Mouse (Mus musculus) embryonic fibroblast, embryonic 13.5 days (primary cell): ENCODE measurements around the gene Laptm5. TPM values are rescaled to one million over a fixed set of nuclear protein-coding genes. Genes with fewer than 3 reads are reported as not detected.

Experiments
- H3K27ac ChIP-seq: 2 replicates; pipeline ENCODE4 v1.5.1; 2012; ENCODE audit warnings: low read length, control low read depth, inconsistent platforms; ENCODE audit not compliant: insufficient read depth
- H3K4me1 ChIP-seq: 2 replicates; pipeline ENCODE4 v1.6.1; 2011; ENCODE audit warnings: low read length; ENCODE audit not compliant: control insufficient read depth, insufficient read depth
- H3K4me3 ChIP-seq: 2 replicates; pipeline ENCODE4 v1.5.1; 2011; ENCODE audit warnings: mild to moderate bottlenecking, control low read depth, low read length; ENCODE audit not compliant: insufficient read depth
- CTCF ChIP-seq: IDR thresholded peaks from 2 replicates; pipeline ENCODE4 v1.5.1; 2011; ENCODE audit warnings: mild to moderate bottlenecking, control low read depth, low read length, moderate library complexity, borderline replicate concordance; ENCODE audit not compliant: insufficient read depth
- POLR2A ChIP-seq: IDR thresholded peaks from 2 replicates; pipeline ENCODE4 v1.6.1; 2011; ENCODE audit warnings: low read depth, mild to moderate bottlenecking, control low read depth, low read length, moderate library complexity
- polyA plus RNA-seq: library from polyadenylated mRNA; stranded (reverse); fragments of >200 nt; gene quantifications from 2 replicates; pipeline ENCODE4 v1.2.4, GENCODE M21; 2011; ENCODE audit warnings: low read depth; ENCODE audit not compliant: missing spikeins, insufficient read length

Gene Laptm5
- polyA plus RNA-seq, 1 experiment, result 10.8 TPM

- Histone ChIP-seq H3K4me1 (no peaks in the 10 kb centered on the region), H3K4me3 (no peak overlapping the region), H3K27ac (no peak overlapping the region)
- TF ChIP-seq POLR2A, result no peak
- peak; percentile 23; the same call in 1 of the 2 replicates for TF ChIP-seq CTCF
Measured at GRCm38 (mm10) chr4:130896372-130896771, 16.6 kb upstream of the Laptm5 start.

- no peaks in the 10 kb centered on the region for H3K4me1 ChIP-seq
- no peak overlapping the region for H3K4me3 ChIP-seq
- H3K27ac ChIP-seq, result no peak overlapping the region
- TF ChIP-seq CTCF (no peak), POLR2A (no peak)
Measured at GRCm38 (mm10) chr4:130899383-130899781, 13.5 kb upstream of the Laptm5 start.

- no peak for TF ChIP-seq POLR2A
- Histone ChIP-seq H3K4me1 (no peaks in the 10 kb centered on the region), H3K4me3 (no peak overlapping the region), H3K27ac (no peak overlapping the region)
Measured at GRCm38 (mm10) chr4:130899782-130900427, 13.0 kb upstream of the Laptm5 start.

GRCm38 (mm10) chr4:130900746-130901145 lies 12.2 kb upstream of the Laptm5 start:
- Histone ChIP-seq H3K4me1 (no peaks in the 10 kb centered on the region), H3K4me3 (no peak overlapping the region), H3K27ac (no peak overlapping the region)
- TF ChIP-seq POLR2A (no peak), CTCF (no peak)

- Histone ChIP-seq H3K27ac (no peak overlapping the region), H3K4me3 (no peak overlapping the region), H3K4me1 (no peaks in the 10 kb centered on the region)
- no peak for TF ChIP-seq POLR2A
- no peak for TF ChIP-seq CTCF
Measured at GRCm38 (mm10) chr4:130902289-130902781, 10.6 kb upstream of the Laptm5 start.

GRCm38 (mm10) chr4:130905025-130905424 lies 7.9 kb upstream of the Laptm5 start:
- Histone ChIP-seq H3K27ac (no peak overlapping the region), H3K4me3 (no peak overlapping the region), H3K4me1 (no peaks in the 10 kb centered on the region)
- TF ChIP-seq CTCF (no peak), POLR2A (no peak)

- Histone ChIP-seq H3K4me3 (no peak overlapping the region), H3K27ac (no peak overlapping the region), H3K4me1 (no peaks in the 10 kb centered on the region)
- no peak for TF ChIP-seq POLR2A
- TF ChIP-seq CTCF, result no peak
Measured at GRCm38 (mm10) chr4:130905882-130906281, 7.0 kb upstream of the Laptm5 start.

- TF ChIP-seq POLR2A (no peak), CTCF (no peak)
- Histone ChIP-seq H3K27ac (no peak overlapping the region), H3K4me1 (no peaks in the 10 kb centered on the region), H3K4me3 (no peak overlapping the region)
Measured at GRCm38 (mm10) chr4:130906296-130906695, 6.6 kb upstream of the Laptm5 start.

GRCm38 (mm10) chr4:130907200-130908069 lies 5.5 kb upstream of the Laptm5 start:
- H3K27ac ChIP-seq, result no peak overlapping the region
- H3K4me1 ChIP-seq, result no peaks in the 10 kb centered on the region

GRCm38 (mm10) chr4:130908133-130908532 lies 4.8 kb upstream of the Laptm5 start:
- TF ChIP-seq POLR2A (0 out of 2 replicates have a peak, but pooled peaks have one; percentile 17), CTCF (no peak)
- Histone ChIP-seq H3K27ac (no peak overlapping the region), H3K4me3 (no peak overlapping the region), H3K4me1 (no peaks in the 10 kb centered on the region)

More at GRCm38 (mm10) chr4:130907200-130908069, 5.5 kb upstream of the Laptm5 start:
- no peak overlapping the region for H3K4me3 ChIP-seq
- TF ChIP-seq CTCF, result no peak
- TF ChIP-seq POLR2A, result no peak
